Mouse (Mus musculus) C2C12 (cell line): ENCODE results near the gene Pofut2. TPM values are rescaled to one million over a fixed set of nuclear protein-coding genes. Genes with fewer than 3 reads are reported as not detected.

Experiments used
- H3K27me3 ChIP-seq: one replicate; pipeline ENCODE4 v1.6.1; 2011; ENCODE audit not compliant: control insufficient read depth, insufficient read depth, insufficient read length
- H3K36me3 ChIP-seq: one replicate; pipeline ENCODE4 v1.6.1; 2011; ENCODE audit not compliant: control insufficient read depth, insufficient read depth
- H3K4me3 ChIP-seq: one replicate; pipeline ENCODE4 v1.5.1; 2011; ENCODE audit warnings: mild to moderate bottlenecking, control low read depth; ENCODE audit not compliant: poor library complexity, insufficient read depth, severe bottlenecking
- H3K79me2 ChIP-seq: one replicate; pipeline ENCODE4 v1.6.1; 2011; ENCODE audit not compliant: control insufficient read depth, insufficient read depth
- H3K79me3 ChIP-seq: one replicate; pipeline ENCODE4 v1.6.1; 2011; ENCODE audit warnings: low read depth, control low read depth
- H3ac ChIP-seq: one replicate; pipeline ENCODE3; 2011; ENCODE audit warnings: low read depth; ENCODE audit not compliant: control insufficient read depth, insufficient read length
- CEBPB ChIP-seq: IDR thresholded peaks from one replicate; pipeline ENCODE4 v1.6.1; 2011; ENCODE audit warnings: low read depth, mild to moderate bottlenecking, control low read depth, moderate library complexity
- CTCF ChIP-seq: IDR thresholded peaks from one replicate; pipeline ENCODE4 v1.5.1; 2011; ENCODE audit not compliant: control insufficient read depth, insufficient read depth, insufficient read length
- FOSL1 ChIP-seq: IDR thresholded peaks from one replicate; pipeline ENCODE4 v1.8.0; 2011; ENCODE audit warnings: mild to moderate bottlenecking, low read length; ENCODE audit not compliant: poor library complexity, insufficient read depth, severe bottlenecking
- MAX ChIP-seq: IDR thresholded peaks from one replicate; pipeline ENCODE4 v1.6.1; 2011; ENCODE audit warnings: mild to moderate bottlenecking, control low read depth
- MYOD1 ChIP-seq: IDR thresholded peaks from one replicate; pipeline ENCODE4 v1.6.1; 2011; ENCODE audit warnings: low read depth; ENCODE audit not compliant: control insufficient read depth, insufficient read length
- MYOG ChIP-seq: IDR thresholded peaks from one replicate; pipeline ENCODE4 v1.6.1; 2011; ENCODE audit not compliant: control insufficient read depth, insufficient read length; ENCODE audit errors: extremely low read depth
- USF1 ChIP-seq: IDR thresholded peaks from one replicate; pipeline ENCODE4 v1.6.1; 2011; ENCODE audit warnings: low read depth, mild to moderate bottlenecking, control low read depth, moderate library complexity
- polyA plus RNA-seq: library from polyadenylated mRNA; unstranded; fragments of >200 nt; fragmentation: generic; extraction: Trizol; gene quantifications from one replicate; pipeline ENCODE4 v1.2.1, GENCODE M21; 2012; ENCODE audit warnings: missing spikeins

Pofut2 gene
- polyA plus RNA-seq, 1 experiment: 105 TPM

DNA sequence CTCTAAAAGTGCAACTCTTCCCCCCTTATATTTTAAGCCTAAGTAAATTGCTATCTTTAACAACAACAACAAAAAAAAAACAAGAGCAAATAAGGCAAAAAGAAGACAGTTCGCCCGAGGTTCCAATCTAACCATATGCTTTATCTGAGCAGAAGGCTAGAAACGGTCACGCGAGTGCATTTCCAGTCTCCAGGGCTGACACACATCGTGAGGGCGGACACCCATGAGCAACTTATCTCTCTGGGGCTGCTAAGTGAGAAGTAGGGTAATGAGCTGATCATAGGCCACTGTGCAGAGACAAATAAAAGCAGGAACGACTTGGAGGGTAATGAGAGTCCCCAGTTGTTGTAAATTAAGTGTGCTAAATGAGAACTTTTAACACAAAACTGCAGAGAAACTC is 39.6 kb downstream of the Pofut2 start:
- Histone ChIP-seq H3K79me3 (no peaks in the 10 kb centered on the region), H3K4me3 (no peak overlapping the region), H3K36me3 (no peaks in the 10 kb centered on the region), H3K27me3 (no peaks in the 10 kb centered on the region), H3K79me2 (no peaks in the 10 kb centered on the region), H3ac (no peak overlapping the region)
- no peak for TF ChIP-seq MYOG
- TF ChIP-seq CTCF: no peak
- no peak for TF ChIP-seq MYOD1
- no peak for TF ChIP-seq FOSL1
- no peak for TF ChIP-seq MAX
- TF ChIP-seq CEBPB: no peak
- no peak for TF ChIP-seq USF1

DNA sequence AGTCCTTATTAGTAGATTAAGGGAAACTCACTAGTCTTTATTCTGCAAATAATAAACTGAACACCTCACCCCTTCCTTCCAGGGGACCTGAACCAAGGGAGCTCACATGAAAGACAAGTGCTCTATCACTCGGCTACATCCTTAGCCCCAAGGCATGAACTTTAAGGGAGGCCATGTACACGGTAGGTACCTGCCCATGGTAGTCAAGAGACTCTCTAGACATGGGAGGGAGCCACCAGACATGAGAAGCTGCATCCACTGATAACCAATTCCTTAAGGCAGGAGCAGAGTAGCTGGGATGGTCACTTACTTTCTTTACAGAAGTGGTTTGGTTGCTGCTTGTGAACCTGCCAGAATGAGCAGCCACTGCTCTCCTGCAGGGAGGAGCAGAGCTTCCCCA is 40.2 kb downstream of the Pofut2 start:
- Histone ChIP-seq H3K79me3 (no peaks in the 10 kb centered on the region), H3K27me3 (no peaks in the 10 kb centered on the region), H3K79me2 (no peaks in the 10 kb centered on the region), H3ac (no peak overlapping the region), H3K4me3 (no peak overlapping the region), H3K36me3 (no peaks in the 10 kb centered on the region)
- TF ChIP-seq MAX: no peak
- no peak for TF ChIP-seq MYOD1
- TF ChIP-seq CTCF: no peak
- no peak for TF ChIP-seq FOSL1
- no peak for TF ChIP-seq MYOG
- TF ChIP-seq CEBPB: no peak
- TF ChIP-seq USF1: no peak

GRCm38 (mm10) chr10:77300237-77300933 is 41.4 kb downstream of the Pofut2 start:
- no peaks in the 10 kb centered on the region for H3K27me3 ChIP-seq
- no peak overlapping the region for H3ac ChIP-seq
- TF ChIP-seq MYOG (no peak), CEBPB (no peak), MAX (no peak), USF1 (no peak), MYOD1 (no peak), CTCF (no peak), FOSL1 (no peak)

DNA sequence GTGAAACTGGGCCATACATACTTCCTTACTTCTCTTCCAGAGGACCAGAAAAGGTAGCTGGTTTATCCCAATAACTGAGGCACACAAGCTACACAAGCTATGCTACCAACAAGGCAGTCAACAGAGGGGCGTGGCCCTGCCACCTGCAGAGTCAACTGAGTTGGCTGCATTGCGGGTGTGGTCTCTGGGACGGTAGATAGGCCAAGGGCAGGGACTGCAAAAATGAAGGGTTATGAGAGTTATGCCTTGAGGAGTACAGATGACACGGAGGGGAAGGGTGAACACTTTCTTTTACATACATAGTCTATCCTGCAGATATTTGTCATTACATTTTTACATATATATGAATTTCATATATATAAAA is 41.9 kb downstream of the Pofut2 start:
- no peak overlapping the region for H3ac ChIP-seq
- no peak overlapping the region for H3K4me3 ChIP-seq
- H3K27me3 ChIP-seq: no peaks in the 10 kb centered on the region
- no peaks in the 10 kb centered on the region for H3K36me3 ChIP-seq
- TF ChIP-seq MYOG (no peak), FOSL1 (no peak)
- no peaks in the 10 kb centered on the region for H3K79me3 ChIP-seq
- no peaks in the 10 kb centered on the region for H3K79me2 ChIP-seq

More at GRCm38 (mm10) chr10:77300237-77300933, 41.4 kb downstream of the Pofut2 start:
- Histone ChIP-seq H3K79me3 (no peaks in the 10 kb centered on the region), H3K4me3 (no peak overlapping the region), H3K36me3 (no peaks in the 10 kb centered on the region), H3K79me2 (no peaks in the 10 kb centered on the region)

- Histone ChIP-seq H3K4me3 (no peak overlapping the region), H3K79me2 (no peaks in the 10 kb centered on the region), H3K27me3 (no peaks in the 10 kb centered on the region), H3ac (no peak overlapping the region), H3K36me3 (no peaks in the 10 kb centered on the region), H3K79me3 (no peaks in the 10 kb centered on the region)
- TF ChIP-seq MYOG (no peak), MAX (no peak), FOSL1 (no peak), USF1 (no peak), MYOD1 (no peak), CTCF (no peak), CEBPB (no peak)
These were observed 45.3 kb downstream of the Pofut2 start for GRCm38 (mm10) chr10:77304362-77304761.

DNA sequence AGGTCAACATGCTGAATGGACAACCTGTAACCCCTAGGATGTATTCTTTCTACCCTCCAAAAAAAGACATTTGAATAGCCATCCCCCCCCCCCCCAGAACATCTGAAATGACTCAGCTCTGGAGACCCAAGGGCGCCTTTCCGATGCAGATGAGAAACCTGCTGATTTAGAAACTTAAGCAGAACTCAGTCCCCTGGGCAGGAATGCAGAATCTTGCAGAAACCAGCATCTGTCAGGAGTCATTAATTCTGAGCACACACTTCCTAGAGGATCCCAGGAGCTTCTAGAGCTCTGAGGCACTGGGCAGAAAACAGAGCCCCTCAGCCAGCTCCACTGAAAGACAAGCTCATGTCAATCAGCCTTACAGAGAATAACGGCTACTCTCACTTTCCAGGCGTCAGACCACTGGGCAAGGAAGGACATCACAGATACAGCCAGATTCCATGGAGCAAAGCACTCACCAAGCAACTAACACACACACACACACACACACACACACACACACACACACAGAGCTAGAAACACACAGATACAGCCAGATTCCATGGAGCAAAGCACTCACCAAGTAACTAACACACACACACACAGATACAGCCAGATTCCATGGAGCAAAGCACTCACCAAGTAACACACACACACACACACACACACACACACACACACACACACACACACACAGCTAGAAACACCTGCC is 46.0 kb downstream of the Pofut2 start:
- H3ac ChIP-seq: no peak overlapping the region
- TF ChIP-seq MYOG (no peak), USF1 (no peak), FOSL1 (no peak), CEBPB (no peak)
- no peaks in the 10 kb centered on the region for H3K36me3 ChIP-seq
- H3K27me3 ChIP-seq: no peaks in the 10 kb centered on the region
- no peaks in the 10 kb centered on the region for H3K79me3 ChIP-seq
- H3K79me2 ChIP-seq: no peaks in the 10 kb centered on the region
- no peak overlapping the region for H3K4me3 ChIP-seq
